Mouse (Mus musculus): Measurements from ENCODE around the gene Mpp1.
A peak's percentile ranks its signal among the peaks of the same experiment; 100 is the strongest.

The Mpp1 gene

DNA sequence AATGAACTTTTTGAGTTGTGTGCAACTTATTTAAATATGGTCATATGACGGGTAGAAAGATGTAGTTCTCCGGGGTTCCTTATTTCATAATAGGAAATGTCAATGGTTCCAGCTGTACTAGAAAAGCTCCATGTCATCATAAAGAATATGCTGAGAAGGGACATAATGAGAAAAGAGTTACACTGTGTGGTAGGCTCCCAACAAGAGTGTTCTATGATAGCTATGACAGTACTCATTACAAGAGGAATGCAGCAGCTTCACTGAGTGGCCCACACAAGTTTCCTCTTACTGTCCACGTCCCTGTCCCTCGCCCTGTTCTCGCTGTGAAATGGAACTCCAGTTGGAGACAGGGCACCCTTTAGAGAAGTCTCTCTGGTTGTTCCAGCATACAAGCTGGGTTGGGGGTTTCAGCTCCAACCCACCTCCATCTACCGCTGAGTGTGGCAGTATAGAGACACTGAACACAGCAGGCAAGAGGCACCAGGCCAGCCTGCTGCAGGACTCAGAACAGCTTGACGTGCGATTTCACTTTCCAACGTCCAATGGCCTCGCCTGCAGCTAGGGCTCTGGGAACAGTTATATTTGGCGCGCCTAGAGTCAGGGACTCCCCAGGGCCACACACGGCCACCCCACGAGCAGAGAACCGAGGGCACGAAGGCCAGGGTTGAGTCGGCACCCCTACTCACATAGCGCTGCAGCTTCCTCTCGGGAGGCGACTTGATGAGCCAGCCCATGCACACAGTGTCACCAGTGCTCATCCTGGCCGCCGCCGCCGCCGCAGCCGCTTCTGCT, 46.6 kb downstream of the Mpp1 start:
- DNase-seq (ENCODE audit: low spot score) = peak; percentile 41

DNA sequence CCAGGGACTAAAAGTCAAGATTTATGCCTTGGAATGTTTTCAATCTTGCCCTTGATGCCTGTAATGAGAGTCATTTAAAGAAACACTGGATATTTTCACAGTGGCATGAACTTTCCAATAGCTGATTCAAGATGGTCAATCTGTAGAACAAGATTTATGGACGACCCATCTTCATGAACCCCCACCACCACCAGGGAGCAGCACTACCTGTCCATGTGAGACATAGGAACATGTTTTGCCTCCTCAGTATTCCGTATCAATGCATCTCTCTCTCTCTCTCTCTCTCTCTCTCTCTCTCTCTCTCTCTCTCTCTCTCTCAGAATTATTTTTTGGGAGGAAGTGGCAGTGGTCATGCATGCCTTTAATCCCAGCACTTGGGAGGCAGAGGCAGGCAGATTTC, 48.5 kb downstream of the Mpp1 start:
- peak; percentile 45 for DNase-seq (ENCODE audit: low spot score)

Measured in testis, postnatal 10 days (tissue).